27 mouse cellular contexts compared by ENCODE assay signal in genomic region chr6:147085398-147086040, GRCm38 (mm10). TPM values are rescaled to one million over a fixed set of nuclear protein-coding genes. Genes with fewer than 3 reads are reported as not detected.
DNase-seq lines count a peak whose midpoint lies in the region; ATAC-seq and TF ChIP-seq lines count a peak whose summit lies in the region.
"Had no signal": no experiment of that assay in that cellular context is flagged by ENCODE, and none has a peak within 500 bp of the region (broad histone marks: within the 10 kb centered on the region; RNA-seq: fewer than 3 reads in every experiment).

No protein-coding gene starts in this region.

- WGBS in kidney, embryonic 14.5 days, result 50% methylated on average over 7 of the region's 7 CpGs
- WGBS in kidney, adult 2 months, result 66% methylated on average over 7 of the region's 7 CpGs
- WGBS in neural tube, embryonic 11.5 days, result 69% methylated on average over 7 of the region's 7 CpGs

- no peak overlapping the region for H3K4me3 ChIP-seq in kidney, embryonic 14.5 days (ENCODE audit: low read length)
- no peak overlapping the region for H3K4me3 ChIP-seq in kidney, adult 2 months (ENCODE audit: insufficient read depth, low read depth, low read length)
- H3K4me3 ChIP-seq in neural tube, embryonic 11.5 days (ENCODE audit: low read depth, low read length), result no peak overlapping the region
- H3K4me3 ChIP-seq in ES-E14 (ENCODE audit: insufficient read depth in 1 of 2, low read depth in 1 of 2, low read length in 2 of 2, poor library complexity in 1 of 2, severe bottlenecking in 1 of 2), result no peak overlapping the region
- H3K4me3 ChIP-seq: embryonic facial prominence, embryonic 15.5 days; erythroblast, embryonic 14.5 days; forebrain, embryonic 12.5 days had no signal

- H3K27ac ChIP-seq in kidney, embryonic 14.5 days (ENCODE audit: low read depth, low read length), result peak overlapping the region; percentile 33; the same call in 1 of the 2 replicates
- no peak overlapping the region for H3K27ac ChIP-seq in kidney, adult 2 months (ENCODE audit: insufficient read depth, low read depth, low read length)
- H3K27ac ChIP-seq in neural tube, embryonic 11.5 days (ENCODE audit: low read depth, low read length), result no peak overlapping the region
- peak overlapping the region; percentile 64 for H3K27ac ChIP-seq in ES-E14 (ENCODE audit: insufficient read depth, low read depth, low read length, poor library complexity, severe bottlenecking)
- H3K27ac ChIP-seq: embryonic facial prominence, embryonic 13.5 days; embryonic facial prominence, embryonic 15.5 days; forebrain, embryonic 12.5 days had no signal

- ATAC-seq in kidney, embryonic 14.5 days (ENCODE audit: low FRiP score, low TSS enrichment), result no peak
- no peak for ATAC-seq in neural tube, embryonic 11.5 days (ENCODE audit: insufficient read depth, low FRiP score, low TSS enrichment)
- ATAC-seq in inflammation-experienced regulatory T-cells, adult 6 months, result no peak
- ATAC-seq: forebrain, embryonic 14.5 days; forebrain, embryonic 16.5 days; Patski had no signal

- H3K4me1 ChIP-seq in kidney, embryonic 14.5 days (ENCODE audit: control insufficient read depth, insufficient read depth, low read length), result peaks cover 7% of the 10 kb centered on the region; the same call in 1 of the 2 replicates
- 0 out of 2 replicates have a peak, but pooled peaks cover 2% of the 10 kb centered on the region for H3K4me1 ChIP-seq in kidney, adult 2 months (ENCODE audit: control insufficient read depth, insufficient read depth, low read length)
- 0 out of 2 replicates have a peak, but pooled peaks cover 3% of the 10 kb centered on the region for H3K4me1 ChIP-seq in neural tube, embryonic 11.5 days (ENCODE audit: control insufficient read depth, insufficient read depth, low read length)
- peaks cover 3 to 30% of the 10 kb centered on the region in 2 experiments; a peak in 2 of 4 replicates for H3K4me1 ChIP-seq in ES-E14 (ENCODE audit: control insufficient read depth in 2 of 2, insufficient read depth in 2 of 2, low read length in 2 of 2, poor library complexity in 1 of 2)

- H3K36me3 ChIP-seq in kidney, embryonic 14.5 days (ENCODE audit: control insufficient read depth, insufficient read depth, low read length), result no peaks in the 10 kb centered on the region
- no peaks in the 10 kb centered on the region for H3K36me3 ChIP-seq in kidney, adult 2 months (ENCODE audit: control insufficient read depth, insufficient read depth, low read length)
- H3K36me3 ChIP-seq in neural tube, embryonic 11.5 days (ENCODE audit: control insufficient read depth, insufficient read depth, low read length), result no peaks in the 10 kb centered on the region
- no peaks in the 10 kb centered on the region; the same call in 1 of the 2 replicates for H3K36me3 ChIP-seq in ES-E14 (ENCODE audit: control insufficient read depth, insufficient read depth, low read length, poor library complexity, severe bottlenecking)
- H3K36me3 ChIP-seq: embryonic facial prominence, embryonic 13.5 days; embryonic facial prominence, embryonic 15.5 days; forebrain, embryonic 10.5 days; forebrain, embryonic 12.5 days had no signal

- H3K9me3 ChIP-seq in kidney, embryonic 14.5 days (ENCODE audit: control insufficient read depth, low read length), result no peaks in the 10 kb centered on the region
- no peaks in the 10 kb centered on the region for H3K9me3 ChIP-seq in neural tube, embryonic 11.5 days (ENCODE audit: control insufficient read depth, low read length)
- no peaks in the 10 kb centered on the region for H3K9me3 ChIP-seq in ES-E14 (ENCODE audit: control insufficient read depth, insufficient read depth, low read depth, low read length)
- H3K9me3 ChIP-seq: embryonic facial prominence, embryonic 13.5 days; embryonic facial prominence, embryonic 15.5 days; forebrain, embryonic 10.5 days; forebrain, embryonic 12.5 days had no signal

- no peak overlapping the region for H3K9ac ChIP-seq in kidney, embryonic 14.5 days (ENCODE audit: low read depth, low read length)
- no peak overlapping the region for H3K9ac ChIP-seq in neural tube, embryonic 11.5 days (ENCODE audit: low read length)
- no peak overlapping the region for H3K9ac ChIP-seq in ES-E14 (ENCODE audit: insufficient read depth, low read depth, low read length, poor library complexity, severe bottlenecking)
- H3K9ac ChIP-seq: embryonic facial prominence, embryonic 13.5 days; embryonic facial prominence, embryonic 15.5 days; forebrain, embryonic 12.5 days had no signal

- TF ChIP-seq CTCF in kidney, adult 2 months (conservative IDR thresholded peaks at IDR 0.05; ENCODE audit: insufficient read depth, insufficient read length, low read depth, low read length), result no peak

- H3K27me3 ChIP-seq in kidney, embryonic 14.5 days (ENCODE audit: control insufficient read depth, insufficient read depth, low read length), result peaks cover 21% of the 10 kb centered on the region
- H3K27me3 ChIP-seq in kidney, adult 2 months (replicated peaks; ENCODE audit: control insufficient read depth, insufficient read depth, low read length), result no peaks in the 10 kb centered on the region
- H3K27me3 ChIP-seq in neural tube, embryonic 11.5 days (ENCODE audit: control insufficient read depth, insufficient read depth, low read length), result no peaks in the 10 kb centered on the region
- H3K27me3 ChIP-seq: embryonic facial prominence, embryonic 15.5 days; Patski had no signal

- TF ChIP-seq POLR2A in kidney, adult 2 months (IDR thresholded peaks at IDR 0.05; ENCODE audit: low read depth, low read length), result no peak

- DNase-seq in kidney, adult 2 months, result no peak
- peak; percentile 3 for DNase-seq in neural tube, embryonic 11.5 days (ENCODE audit: low spot score)
- DNase-seq in neural tube, embryonic 10.5 days (ENCODE audit: extremely low spot score, low spot score), result no peak
- DNase-seq in ES-E14 (ENCODE audit: low read depth, low spot score) (no peak), ZHBTc4 (ENCODE audit: low read depth, low spot score) (peak; percentile 61)
- DNase-seq in spleen, postnatal 36 days (ENCODE audit: low spot score in 2 of 2), result no peak
- DNase-seq: adrenal gland, postnatal 10 days; adrenal gland, postnatal 25 days; cerebellum, adult 11 months; cerebellum, adult 18-20 months; cerebellum, adult 8-10 months; cerebellum, adult 9-11 months; cerebellum, postnatal 14 days; cerebellum, postnatal 36 days; embryo, embryonic 11 days had no signal

- in situ Hi-C loops in ES-E14 (cut with MboI; ENCODE audit: low sequenced_read_pairs in 2 of 2, unreplicated experiment in 2 of 2), result no loop called here

- no peak overlapping the region for H3K4me2 ChIP-seq in kidney, embryonic 14.5 days (replicated peaks; ENCODE audit: low read depth, low read length)
- H3K4me2 ChIP-seq in neural tube, embryonic 11.5 days (ENCODE audit: low read depth), result no peak overlapping the region

TF ChIP-seq in ES-E14, 5 proteins besides CTCF, POLR2A, EP300 and RAD21:
- TF ChIP-seq MAFK (IDR thresholded peaks at IDR 0.05; ENCODE audit: insufficient read depth, low read depth, low read length) (no peak), ZC3H11A (IDR thresholded peaks at IDR 0.05; ENCODE audit: borderline replicate concordance, low read depth, low read length) (no peak), ZNF384 (IDR thresholded peaks at IDR 0.05; ENCODE audit: low read depth, low read length) (no peak), CHD2 (IDR thresholded peaks at IDR 0.05; ENCODE audit: low read depth, low read length) (no peak), HCFC1 (IDR thresholded peaks at IDR 0.05; ENCODE audit: borderline replicate concordance, insufficient read depth, low read length) (no peak)

RNA-seq across cellular contexts. Expression of gene Mansc4, which starts 1.3 kb away (rescaled TPM):
- polyA plus RNA-seq in kidney, embryonic 14.5 days (2014; fragmentation: Nextera tagmentation; extraction: Ambion mirVana), result 4.7 and 6.1 TPM in 2 replicates
- 15.6 and 17.2 TPM in 2 replicates for polyA plus RNA-seq in kidney, adult 2 months (2012; rRNA removed)
- 0.22 and 0.32 TPM in 2 replicates for polyA plus RNA-seq in neural tube, embryonic 11.5 days (2014; fragmentation: Nextera tagmentation; extraction: Ambion mirVana)
- 0.80 and 1.5 TPM in 2 replicates for total RNA-seq in ES-E14 (2012; rRNA removed)
- polyA plus RNA-seq in inflammation-experienced regulatory T-cells, adult 6 months (2017; shearing (Covaris generic)), result under 1 TPM in 2 of 3 experiments, not detected in 1; 0.33 to 0.40 TPM
- total RNA-seq: adrenal gland, adult 2 months; adrenal gland, postnatal 25 days; common myeloid progenitor, adult 5-6 weeks had no signal
- polyA plus RNA-seq: erythroblast, embryonic 14.5 days had no signal

RNA-seq across cellular contexts. Expression of gene Klhl42, which starts 5.7 kb away (rescaled TPM):
- polyA plus RNA-seq in kidney, embryonic 14.5 days (2014; fragmentation: Nextera tagmentation; extraction: Ambion mirVana), result 3.4 and 7.2 TPM in 2 replicates
- 13.3 and 15.3 TPM in 2 replicates for polyA plus RNA-seq in kidney, adult 2 months (2012; rRNA removed)
- 8.4 and 10.0 TPM in 2 replicates for polyA plus RNA-seq in neural tube, embryonic 11.5 days (2014; fragmentation: Nextera tagmentation; extraction: Ambion mirVana)
- total RNA-seq in ES-E14 (2012; rRNA removed), result 9.1 and 16.4 TPM in 2 replicates
- polyA plus RNA-seq in inflammation-experienced regulatory T-cells, adult 6 months (2017; shearing (Covaris generic)), result 10 to 100 TPM; 10.5 to 22.9 (median 19.7) TPM

RNA-seq across cellular contexts. Expression of gene Mrps35, which starts 43.0 kb away (rescaled TPM):
- polyA plus RNA-seq in kidney, embryonic 14.5 days (2014; fragmentation: Nextera tagmentation; extraction: Ambion mirVana), result 135 and 153 TPM in 2 replicates
- polyA plus RNA-seq in kidney, adult 2 months (2012; rRNA removed), result 16.9 and 33.1 TPM in 2 replicates
- polyA plus RNA-seq in neural tube, embryonic 11.5 days (2014; fragmentation: Nextera tagmentation; extraction: Ambion mirVana), result 90.0 and 103 TPM in 2 replicates
- total RNA-seq in ES-E14 (2012; rRNA removed), result 63.4 and 74.7 TPM in 2 replicates
- polyA plus RNA-seq in inflammation-experienced regulatory T-cells, adult 6 months (2017; shearing (Covaris generic)), result 10 to 100 TPM; 80.2 to 97.5 (median 83.9) TPM

RNA-seq across cellular contexts. Expression of gene Rep15, which starts 53.1 kb away (rescaled TPM):
- polyA plus RNA-seq in kidney, embryonic 14.5 days (2014; fragmentation: Nextera tagmentation; extraction: Ambion mirVana), result 1.6 and 1.7 TPM in 2 replicates
- 0.35 and 0.42 TPM in 2 replicates for polyA plus RNA-seq in kidney, adult 2 months (2012; rRNA removed)
- polyA plus RNA-seq in neural tube, embryonic 11.5 days (2014; fragmentation: Nextera tagmentation; extraction: Ambion mirVana), result 0.62 and 0.70 TPM in 2 replicates
- total RNA-seq in ES-E14 (2012; rRNA removed), result 0.80 and 1.6 TPM in 2 replicates
- under 1 TPM; 0.29 to 0.67 (median 0.34) TPM for polyA plus RNA-seq in inflammation-experienced regulatory T-cells, adult 6 months (2017; shearing (Covaris generic))
- total RNA-seq: common myeloid progenitor, adult 5-6 weeks had no signal
- polyA plus RNA-seq: erythroblast, embryonic 14.5 days had no signal

Comparison
In these comparisons a context has a peak if more than half of its experiments do, and no peak if none do; other contexts are left out.
1. H3K27ac ChIP-seq: peak in kidney, embryonic 14.5 days (single experiment) and ES-E14 (single experiment); none in kidney, adult 2 months (single experiment) and neural tube, embryonic 11.5 days (single experiment).
2. DNase-seq: peak in neural tube, embryonic 11.5 days (single experiment) and ZHBTc4 (single experiment); none in kidney, adult 2 months (single experiment), neural tube, embryonic 10.5 days (single experiment), ES-E14 (single experiment) and spleen, postnatal 36 days (0 of 2).